Mouse (Mus musculus): ENCODE results near the gene Safb2. TPM values are rescaled to one million over a fixed set of nuclear protein-coding genes. Genes with fewer than 3 reads are reported as not detected.
A peak's percentile ranks its signal among the peaks of the same experiment; 100 is the strongest.

Safb2 gene
- polyA plus RNA-seq, 1 experiment from 2014 or later: 56.1 TPM

DNA sequence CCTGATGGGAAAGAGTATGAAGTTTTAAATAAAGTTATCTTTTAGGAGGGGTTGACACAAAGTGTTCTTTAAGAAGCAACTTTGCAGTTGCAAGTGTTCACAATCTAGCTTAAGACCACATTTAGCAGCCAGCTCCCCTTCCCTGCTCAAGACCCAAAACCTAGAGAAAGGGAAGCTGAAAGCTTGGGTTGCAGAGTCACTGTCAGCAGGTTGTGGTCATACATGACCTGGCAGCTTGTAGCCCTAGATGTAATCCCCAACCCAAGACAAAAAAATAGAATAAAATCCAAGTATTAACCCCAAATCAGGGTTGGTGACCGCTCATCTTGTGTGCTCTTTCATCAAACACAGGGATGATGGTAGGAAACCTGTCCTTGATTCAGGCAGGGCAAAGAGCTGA, 1.3 kb downstream of the Safb2 start:
- WGBS: 87% methylated on average over 1 of the region's 1 CpGs
- no peaks in the 10 kb centered on the region for H3K27me3 ChIP-seq (ENCODE audit: control insufficient read depth, insufficient read depth, low read length)
- ATAC-seq (ENCODE audit: low FRiP score) (no peak), DNase-seq (ENCODE audit: low spot score) (no peak)
- H3K27ac ChIP-seq (ENCODE audit: low read depth, low read length): no peak overlapping the region
- H3K36me3 ChIP-seq (ENCODE audit: control insufficient read depth, insufficient read depth, low read length): peaks cover 25% of the 10 kb centered on the region
- peak overlapping the region; percentile 82; the same call in 1 of the 2 replicates for H3K9ac ChIP-seq (ENCODE audit: low read depth, low read length)
- H3K4me1 ChIP-seq (replicated peaks; ENCODE audit: control insufficient read depth, insufficient read depth, low read length): peaks cover 16% of the 10 kb centered on the region
- peak overlapping the region; percentile 51 for H3K4me2 ChIP-seq (replicated peaks; ENCODE audit: low read depth, low read length)
- H3K9me3 ChIP-seq (ENCODE audit: control insufficient read depth, low read length): no peaks in the 10 kb centered on the region
- H3K4me3 ChIP-seq (ENCODE audit: low read depth, low read length): peak overlapping the region; percentile 92

DNA sequence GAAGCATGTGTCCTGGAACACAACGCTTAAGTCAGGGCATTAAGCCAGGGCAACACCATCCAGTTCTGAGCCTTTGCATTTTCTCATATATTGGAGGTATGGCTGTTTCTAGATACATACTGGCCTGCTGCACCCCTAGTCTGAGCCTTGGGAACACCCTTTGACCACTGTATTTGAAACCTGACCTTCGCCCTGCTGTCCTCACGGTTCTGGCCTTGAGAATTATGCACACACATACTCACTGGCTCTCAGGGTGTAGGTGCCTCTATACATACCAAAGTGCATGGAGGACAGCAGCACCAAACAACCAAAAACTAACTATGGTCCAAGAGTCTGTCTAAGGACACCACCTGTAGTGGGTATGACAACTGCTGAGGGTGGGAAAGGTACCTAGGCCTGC, 11.4 kb downstream of the Safb2 start:
- Histone ChIP-seq H3K4me1 (replicated peaks; ENCODE audit: control insufficient read depth, insufficient read depth, low read length) (no peaks in the 10 kb centered on the region), H3K9ac (ENCODE audit: low read depth, low read length) (no peak overlapping the region), H3K9me3 (ENCODE audit: control insufficient read depth, low read length) (no peaks in the 10 kb centered on the region), H3K4me3 (ENCODE audit: low read depth, low read length) (no peak overlapping the region), H3K27ac (ENCODE audit: low read depth, low read length) (no peak overlapping the region), H3K36me3 (ENCODE audit: control insufficient read depth, insufficient read depth, low read length) (peaks cover 46% of the 10 kb centered on the region), H3K4me2 (replicated peaks; ENCODE audit: low read depth, low read length) (no peak overlapping the region), H3K27me3 (ENCODE audit: control insufficient read depth, insufficient read depth, low read length) (no peaks in the 10 kb centered on the region)
- 96% methylated on average over 3 of the region's 3 CpGs for WGBS
- ATAC-seq (ENCODE audit: low FRiP score) (no peak), DNase-seq (ENCODE audit: low spot score) (no peak)

DNA sequence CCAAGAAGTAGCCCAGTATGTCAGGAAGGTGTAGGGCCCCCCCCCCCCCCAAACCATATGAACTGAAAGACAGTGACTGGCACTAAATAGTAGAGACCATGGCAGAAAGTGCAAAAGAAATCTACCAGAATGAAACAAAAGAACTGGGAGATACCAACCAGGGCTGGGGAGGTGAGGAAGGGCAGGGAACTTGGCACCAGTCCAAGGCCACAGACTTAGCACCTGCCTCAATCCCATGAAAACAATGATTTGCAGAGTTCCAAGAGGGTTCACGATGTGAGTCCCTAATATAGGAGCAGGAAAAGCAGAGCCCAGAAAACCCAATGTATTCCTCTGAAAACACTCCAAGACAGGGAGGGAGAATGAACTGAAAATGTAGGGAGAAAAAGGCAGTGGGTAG, 12.2 kb downstream of the Safb2 start:
- H3K27me3 ChIP-seq (ENCODE audit: control insufficient read depth, insufficient read depth, low read length): no peaks in the 10 kb centered on the region
- 88% methylated on average over 1 of the region's 1 CpGs for WGBS
- DNase-seq (ENCODE audit: low spot score) (no peak), ATAC-seq (ENCODE audit: low FRiP score) (no peak)
- H3K9me3 ChIP-seq (ENCODE audit: control insufficient read depth, low read length): no peaks in the 10 kb centered on the region
- H3K9ac ChIP-seq (ENCODE audit: low read depth, low read length): no peak overlapping the region
- no peaks in the 10 kb centered on the region for H3K4me1 ChIP-seq (replicated peaks; ENCODE audit: control insufficient read depth, insufficient read depth, low read length)
- H3K4me3 ChIP-seq (ENCODE audit: low read depth, low read length): no peak overlapping the region
- peaks cover 49% of the 10 kb centered on the region for H3K36me3 ChIP-seq (ENCODE audit: control insufficient read depth, insufficient read depth, low read length)
- no peak overlapping the region for H3K4me2 ChIP-seq (replicated peaks; ENCODE audit: low read depth, low read length)
- H3K27ac ChIP-seq (ENCODE audit: low read depth, low read length): no peak overlapping the region

DNA sequence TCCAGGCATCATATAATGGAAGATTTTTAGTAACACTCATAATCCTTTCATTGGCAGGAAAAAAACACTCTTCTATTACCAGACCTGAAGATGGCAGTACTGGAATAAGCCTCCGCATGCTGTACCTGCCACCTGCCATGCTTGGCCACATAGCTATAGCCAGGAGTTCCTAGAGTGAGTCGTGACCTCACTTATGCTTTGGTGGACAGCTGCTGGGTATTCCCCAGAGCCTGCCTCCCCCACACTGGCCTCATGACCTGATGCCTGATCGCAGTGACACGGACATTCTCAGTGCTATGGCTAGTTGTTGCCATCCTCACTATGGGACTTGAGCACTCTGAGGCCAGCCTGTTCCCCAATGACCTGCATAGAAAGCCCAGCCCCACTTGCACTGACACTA, 14.1 kb downstream of the Safb2 start:
- Histone ChIP-seq H3K4me1 (replicated peaks; ENCODE audit: control insufficient read depth, insufficient read depth, low read length) (no peaks in the 10 kb centered on the region), H3K36me3 (ENCODE audit: control insufficient read depth, insufficient read depth, low read length) (peaks cover 56% of the 10 kb centered on the region), H3K27me3 (ENCODE audit: control insufficient read depth, insufficient read depth, low read length) (no peaks in the 10 kb centered on the region), H3K4me2 (replicated peaks; ENCODE audit: low read depth, low read length) (no peak overlapping the region), H3K27ac (ENCODE audit: low read depth, low read length) (no peak overlapping the region), H3K9ac (ENCODE audit: low read depth, low read length) (no peak overlapping the region), H3K9me3 (ENCODE audit: control insufficient read depth, low read length) (no peaks in the 10 kb centered on the region), H3K4me3 (ENCODE audit: low read depth, low read length) (no peak overlapping the region)
- no peak for ATAC-seq (ENCODE audit: low FRiP score)
- WGBS: 92% methylated on average over 4 of the region's 4 CpGs
- DNase-seq (ENCODE audit: low spot score): no peak

DNA sequence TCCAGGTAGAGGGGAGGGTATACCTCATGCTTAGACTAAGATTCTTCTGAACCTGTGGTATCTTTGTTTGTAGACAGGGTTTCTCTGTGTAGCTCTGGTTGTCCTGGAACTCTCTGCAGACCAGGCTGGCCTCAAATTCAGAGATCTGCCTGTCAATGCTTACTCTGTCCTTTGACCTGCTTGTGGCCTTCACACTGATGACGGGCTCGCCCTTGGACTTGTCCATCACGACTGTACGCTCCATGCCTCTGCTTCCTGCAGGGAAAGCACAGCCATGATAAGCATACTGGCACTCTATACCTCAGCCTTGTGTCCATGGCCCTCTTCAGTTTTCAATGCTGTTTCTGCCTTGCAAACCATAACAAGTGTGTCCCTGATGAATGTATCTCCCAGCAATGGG, 17.0 kb downstream of the Safb2 start:
- WGBS: 98% methylated on average over 4 of the region's 4 CpGs
- H3K9ac ChIP-seq (ENCODE audit: low read depth, low read length): no peak overlapping the region
- no peaks in the 10 kb centered on the region for H3K9me3 ChIP-seq (ENCODE audit: control insufficient read depth, low read length)
- no peak overlapping the region for H3K4me2 ChIP-seq (replicated peaks; ENCODE audit: low read depth, low read length)
- H3K36me3 ChIP-seq (ENCODE audit: control insufficient read depth, insufficient read depth, low read length): peaks cover 55% of the 10 kb centered on the region
- H3K27me3 ChIP-seq (ENCODE audit: control insufficient read depth, insufficient read depth, low read length): no peaks in the 10 kb centered on the region
- no peak overlapping the region for H3K27ac ChIP-seq (ENCODE audit: low read depth, low read length)
- no peak for DNase-seq (ENCODE audit: low spot score)
- no peaks in the 10 kb centered on the region for H3K4me1 ChIP-seq (replicated peaks; ENCODE audit: control insufficient read depth, insufficient read depth, low read length)
- no peak for ATAC-seq (ENCODE audit: low FRiP score)
- no peak overlapping the region for H3K4me3 ChIP-seq (ENCODE audit: low read depth, low read length)

DNA sequence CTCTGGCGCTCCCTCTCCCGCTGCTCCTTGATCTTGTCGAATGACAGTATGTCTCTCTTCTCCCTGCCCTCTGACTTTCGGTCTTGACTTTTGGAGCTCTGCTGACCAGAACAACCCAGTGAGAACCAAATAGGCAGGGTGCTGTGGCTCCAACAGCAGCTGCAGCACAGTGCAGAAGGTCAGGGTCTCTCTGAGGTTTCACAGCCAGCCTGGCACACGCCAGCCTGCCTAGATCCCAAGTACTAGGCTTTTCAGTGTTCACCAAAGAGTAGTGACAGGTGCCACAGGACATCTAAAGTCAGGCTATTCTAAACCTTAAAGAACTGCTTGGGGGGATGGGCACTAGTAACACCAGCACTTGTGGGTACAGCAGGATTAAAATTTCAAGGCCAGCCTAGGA, 17.5 kb downstream of the Safb2 start:
- Histone ChIP-seq H3K4me2 (replicated peaks; ENCODE audit: low read depth, low read length) (no peak overlapping the region), H3K27me3 (ENCODE audit: control insufficient read depth, insufficient read depth, low read length) (no peaks in the 10 kb centered on the region), H3K4me3 (ENCODE audit: low read depth, low read length) (no peak overlapping the region), H3K27ac (ENCODE audit: low read depth, low read length) (no peak overlapping the region), H3K9ac (ENCODE audit: low read depth, low read length) (no peak overlapping the region), H3K9me3 (ENCODE audit: control insufficient read depth, low read length) (no peaks in the 10 kb centered on the region), H3K36me3 (ENCODE audit: control insufficient read depth, insufficient read depth, low read length) (peaks cover 58% of the 10 kb centered on the region), H3K4me1 (replicated peaks; ENCODE audit: control insufficient read depth, insufficient read depth, low read length) (no peaks in the 10 kb centered on the region)
- DNase-seq (ENCODE audit: low spot score): no peak
- WGBS: 93% methylated on average over 5 of the region's 5 CpGs
- no peak for ATAC-seq (ENCODE audit: low FRiP score)

DNA sequence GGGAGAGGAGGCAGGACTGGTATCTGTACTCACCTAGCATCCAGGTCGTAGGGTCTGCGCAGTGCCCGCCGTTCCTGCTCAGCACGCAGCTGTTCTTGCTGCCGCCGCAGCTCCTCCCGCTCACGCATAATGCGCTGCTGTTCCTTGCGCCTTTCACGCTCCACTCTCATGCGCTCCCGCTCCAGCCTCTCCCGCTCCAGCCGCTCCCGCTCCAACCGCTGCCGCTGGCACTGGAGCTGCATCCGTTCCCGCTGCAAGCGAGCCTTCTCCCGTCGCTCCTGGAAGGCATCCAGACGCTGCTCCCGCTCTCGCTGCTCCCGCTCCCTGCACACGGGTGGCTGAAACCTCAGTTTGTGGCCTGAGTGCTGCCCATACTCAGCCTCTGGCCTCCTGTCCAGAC, 18.1 kb downstream of the Safb2 start:
- DNase-seq (ENCODE audit: low spot score): no peak
- H3K27me3 ChIP-seq (ENCODE audit: control insufficient read depth, insufficient read depth, low read length): no peaks in the 10 kb centered on the region
- H3K27ac ChIP-seq (ENCODE audit: low read depth, low read length): no peak overlapping the region
- H3K4me3 ChIP-seq (ENCODE audit: low read depth, low read length): no peak overlapping the region
- ATAC-seq (ENCODE audit: low FRiP score): no peak
- 96% methylated on average over 28 of the region's 29 CpGs for WGBS
- no peak overlapping the region for H3K4me2 ChIP-seq (replicated peaks; ENCODE audit: low read depth, low read length)
- H3K36me3 ChIP-seq (ENCODE audit: control insufficient read depth, insufficient read depth, low read length): peaks cover 63% of the 10 kb centered on the region
- H3K4me1 ChIP-seq (replicated peaks; ENCODE audit: control insufficient read depth, insufficient read depth, low read length): no peaks in the 10 kb centered on the region
- H3K9ac ChIP-seq (ENCODE audit: low read depth, low read length): no peak overlapping the region
- no peaks in the 10 kb centered on the region for H3K9me3 ChIP-seq (ENCODE audit: control insufficient read depth, low read length)

DNA sequence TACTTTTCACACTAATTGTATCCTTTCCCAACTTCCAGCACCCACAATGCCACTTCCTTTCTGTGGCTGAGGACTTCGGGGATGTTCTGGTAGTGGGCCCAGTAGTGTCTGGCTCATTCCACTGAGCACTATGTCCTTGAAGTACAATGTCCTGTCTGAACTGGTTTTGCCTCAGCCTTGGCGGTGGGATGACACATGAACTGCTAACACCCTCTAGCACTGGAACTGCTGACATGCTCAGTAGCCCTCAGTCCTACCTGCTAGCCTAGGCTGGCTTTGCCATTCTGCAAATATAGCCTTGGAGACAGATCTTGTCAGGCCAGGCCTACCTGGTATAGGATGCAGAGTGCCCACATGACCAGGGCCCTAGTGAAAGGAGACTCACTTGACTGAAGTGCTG, 22.5 kb downstream of the Safb2 start:
- no peak overlapping the region for H3K27ac ChIP-seq (ENCODE audit: low read depth, low read length)
- no peak overlapping the region for H3K4me3 ChIP-seq (ENCODE audit: low read depth, low read length)
- H3K9me3 ChIP-seq (ENCODE audit: control insufficient read depth, low read length): no peaks in the 10 kb centered on the region
- H3K36me3 ChIP-seq (ENCODE audit: control insufficient read depth, insufficient read depth, low read length): peaks cover 37% of the 10 kb centered on the region
- H3K27me3 ChIP-seq (ENCODE audit: control insufficient read depth, insufficient read depth, low read length): no peaks in the 10 kb centered on the region
- no peak for DNase-seq (ENCODE audit: low spot score)
- H3K4me1 ChIP-seq (replicated peaks; ENCODE audit: control insufficient read depth, insufficient read depth, low read length): no peaks in the 10 kb centered on the region
- H3K4me2 ChIP-seq (replicated peaks; ENCODE audit: low read depth, low read length): no peak overlapping the region
- H3K9ac ChIP-seq (ENCODE audit: low read depth, low read length): no peak overlapping the region
- no peak for ATAC-seq (ENCODE audit: low FRiP score)
- WGBS: 91% methylated on average over 2 of the region's 2 CpGs

DNA sequence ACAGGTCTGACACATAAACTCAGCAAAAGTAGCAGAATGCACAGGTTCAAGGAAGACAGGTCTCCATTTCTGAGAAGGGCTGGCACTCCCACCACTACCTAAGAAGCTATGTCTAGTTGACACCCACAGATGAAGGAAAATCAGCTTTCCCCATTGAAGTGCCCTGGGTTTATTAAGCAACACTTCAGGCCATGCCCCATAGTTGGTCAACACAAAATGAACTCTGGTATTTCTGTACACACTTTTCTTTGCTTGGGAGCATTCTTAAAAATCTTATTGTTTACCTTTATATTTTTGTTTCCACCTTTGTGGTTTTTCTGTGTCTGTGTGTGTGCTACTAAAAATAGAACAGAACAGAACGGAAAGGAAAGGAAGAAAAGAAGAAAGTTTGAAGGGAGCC, 24.3 kb downstream of the Safb2 start:
- ATAC-seq (ENCODE audit: low FRiP score): no peak
- 75% methylated on average over 1 of the region's 1 CpGs for WGBS
- H3K27me3 ChIP-seq (ENCODE audit: control insufficient read depth, insufficient read depth, low read length): no peaks in the 10 kb centered on the region
- H3K9me3 ChIP-seq (ENCODE audit: control insufficient read depth, low read length): no peaks in the 10 kb centered on the region
- no peak overlapping the region for H3K9ac ChIP-seq (ENCODE audit: low read depth, low read length)
- H3K4me2 ChIP-seq (replicated peaks; ENCODE audit: low read depth, low read length): no peak overlapping the region
- no peak for DNase-seq (ENCODE audit: low spot score)
- peaks cover 23% of the 10 kb centered on the region for H3K36me3 ChIP-seq (ENCODE audit: control insufficient read depth, insufficient read depth, low read length)
- no peak overlapping the region for H3K4me3 ChIP-seq (ENCODE audit: low read depth, low read length)
- no peaks in the 10 kb centered on the region for H3K4me1 ChIP-seq (replicated peaks; ENCODE audit: control insufficient read depth, insufficient read depth, low read length)
- H3K27ac ChIP-seq (ENCODE audit: low read depth, low read length): no peak overlapping the region
